Mouse (Mus musculus): ENCODE results near the gene Gm17428.

GRCm38 (mm10) chr14:55002687-55003120, 26.0 kb downstream of the Gm17428 start:
- TF ChIP-seq MAX (IDR thresholded peaks at IDR 0.05; ENCODE audit: low read length) (no peak), CTCF (conservative IDR thresholded peaks at IDR 0.05 in 1 of 2, IDR thresholded peaks at IDR 0.05 in 1 of 2; ENCODE audit: low read depth in 2 of 2, low read length in 2 of 2) (no peak), ZKSCAN1 (IDR thresholded peaks at IDR 0.05; ENCODE audit: borderline replicate concordance, low read depth, low read length) (no peak), RAD21 (IDR thresholded peaks at IDR 0.05; ENCODE audit: low read depth, low read length) (no peak), ETS1 (conservative IDR thresholded peaks at IDR 0.05; ENCODE audit: low read depth, low read length) (no peak)

All from CH12.LX (cell line).